Mouse (Mus musculus) brain, embryonic 14.5 days (tissue): ENCODE measurements at regions not wholly inside any gene's neighbourhood (a gene's known extent, or its start where the extent isn't known, plus 50 kb on each side); places are given as distances from the start of the nearest gene placed in this dataset.

ENCODE experiments used
- CTCF ChIP-seq: fragments of 200-500 bp; IDR thresholded peaks from 2 replicates; pipeline ENCODE4 v1.5.1; 2012; ENCODE audit warnings: inconsistent platforms, mild to moderate bottlenecking, moderate library complexity, borderline replicate concordance; ENCODE audit not compliant: insufficient read depth, insufficient read length; ENCODE audit errors: extremely low read depth
- POLR2A ChIP-seq: fragments of 200-500 bp; IDR thresholded peaks from 2 replicates; pipeline ENCODE4 v1.6.1; 2012; ENCODE audit warnings: mild to moderate bottlenecking, inconsistent platforms, borderline replicate concordance; ENCODE audit not compliant: poor library complexity, insufficient read depth, insufficient read length, severe bottlenecking; ENCODE audit errors: extremely low read depth

GRCm38 (mm10) chr10:56788081-56788480 lies 411.0 kb downstream of the Gja1 start:
- TF ChIP-seq POLR2A (no peak), CTCF (no peak)
